Mouse (Mus musculus) hindbrain, embryonic 16.5 days (tissue): ENCODE data around the gene Pigz. TPM values are rescaled to one million over a fixed set of nuclear protein-coding genes. Genes with fewer than 3 reads are reported as not detected.

Experiments
- ATAC-seq: fragments of 200-750 bp; cut with Nextera tagmentation; 2 replicates; pipeline ENCODE4 v1.8.0; 2017; ENCODE audit warnings: moderate TSS enrichment, moderate library complexity
- H3K27ac ChIP-seq: fragments of 300-500 bp; sonication (generic); 2 replicates; pipeline ENCODE4 v1.5.1; 2014; ENCODE audit warnings: low read depth, mild to moderate bottlenecking, control low read depth, low read length, moderate library complexity
- H3K27me3 ChIP-seq: fragments of 300-500 bp; sonication (generic); replicated peaks from 2 replicates; pipeline ENCODE4 v1.6.1; 2014; ENCODE audit warnings: low read length; ENCODE audit not compliant: control insufficient read depth, insufficient read depth
- H3K36me3 ChIP-seq: fragments of 300-500 bp; sonication (generic); 2 replicates; pipeline ENCODE4 v1.6.1; 2014; ENCODE audit warnings: mild to moderate bottlenecking, low read length, moderate library complexity, mixed read lengths; ENCODE audit not compliant: control insufficient read depth, insufficient read depth
- H3K4me1 ChIP-seq: fragments of 300-500 bp; sonication (generic); 2 replicates; pipeline ENCODE4 v1.6.1; 2014; ENCODE audit warnings: low read depth, low read length; ENCODE audit not compliant: control insufficient read depth, insufficient read depth
- H3K4me2 ChIP-seq: fragments of 300-500 bp; sonication (generic); 2 replicates; pipeline ENCODE4 v1.6.1; 2014; ENCODE audit warnings: mild to moderate bottlenecking, low read length, control low read depth, moderate library complexity
- H3K4me3 ChIP-seq: fragments of 300-500 bp; sonication (generic); 2 replicates; pipeline ENCODE4 v1.5.1; 2014; ENCODE audit warnings: mild to moderate bottlenecking, low read length, control low read depth, moderate library complexity
- H3K9ac ChIP-seq: fragments of 300-500 bp; sonication (generic); 2 replicates; pipeline ENCODE4 v1.6.1; 2014; ENCODE audit warnings: low read depth, mild to moderate bottlenecking, control low read depth, low read length, moderate library complexity
- H3K9me3 ChIP-seq: fragments of 300-500 bp; sonication (generic); 2 replicates; pipeline ENCODE4 v1.6.1; 2014; ENCODE audit warnings: mild to moderate bottlenecking, low read length, moderate library complexity; ENCODE audit not compliant: control insufficient read depth
- WGBS: fragments of 180-500 bp; shearing (Covaris S2); extraction: QIAGEN DNeasy Blood & Tissue Kit; methylation state at CpG from one replicate; pipeline ENCODE4 v1.1.7; 2014; 5-methylcytosine and 5-hydroxymethylcytosine counted together
- polyA plus RNA-seq: library from polyadenylated mRNA; unstranded; fragments of >200 nt; fragmentation: Nextera tagmentation; extraction: Ambion mirVana; gene quantifications from 2 replicates; pipeline ENCODE4 v1.2.1, GENCODE M21; 2015

Gene Pigz
- polyA plus RNA-seq: 4.1 and 5.2 TPM in 2 replicates

DNA sequence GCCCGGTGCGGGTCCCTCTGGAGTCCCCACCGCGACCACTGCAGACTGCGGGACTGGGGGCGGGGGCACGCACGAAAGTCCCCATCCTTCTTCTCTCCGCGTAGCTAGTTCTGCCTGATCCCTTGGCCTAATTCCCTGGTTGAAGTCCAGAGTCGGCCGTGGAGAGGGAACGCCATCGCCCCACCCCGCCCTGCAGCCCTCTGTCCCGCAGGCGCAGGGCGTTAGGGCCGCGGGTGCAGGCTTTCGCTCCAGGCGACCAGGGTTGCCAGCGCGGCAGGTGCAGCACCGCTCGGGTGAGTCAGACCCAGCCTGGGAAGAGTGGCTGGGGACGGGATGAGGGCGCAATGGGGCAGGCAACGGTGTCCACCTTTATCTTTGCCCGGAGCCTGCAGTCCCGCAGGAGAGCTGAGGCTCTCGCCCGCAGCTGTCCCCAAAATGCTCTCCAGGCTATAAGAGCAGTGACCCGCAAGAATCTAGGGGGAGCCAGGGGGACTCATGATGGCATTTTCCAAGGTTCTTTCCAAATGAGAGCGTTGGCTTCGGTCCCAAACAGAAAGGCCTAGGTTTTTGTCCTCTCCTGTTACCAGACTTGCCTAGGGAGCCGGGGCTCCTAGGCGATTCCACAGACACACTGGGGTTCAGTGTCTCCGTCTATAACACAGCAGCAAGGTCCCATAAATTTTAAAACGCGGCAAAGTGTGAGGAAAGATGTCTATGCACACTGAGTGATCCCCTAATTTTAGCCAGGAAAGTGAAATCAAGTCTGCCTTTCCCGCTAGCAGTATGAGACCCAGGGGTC, at the start of gene Pigz:
Pigz (plus strand) TSS at position 101 of the 799 bp plus-strand sequence.
- peak within 1 kb of the TSS; percentile 67 for H3K9ac ChIP-seq
- no peaks in the 10 kb centered on the region for H3K9me3 ChIP-seq
- H3K4me3 ChIP-seq: peak within 1 kb of the TSS; percentile 36
- H3K4me1 ChIP-seq: peaks cover 27% of the 10 kb centered on the region
- ATAC-seq: no peak
- H3K27ac ChIP-seq: peak within 1 kb of the TSS; percentile 83
- H3K27me3 ChIP-seq: no peaks in the 10 kb centered on the region
- H3K4me2 ChIP-seq: peak within 1 kb of the TSS; percentile 76
- no peaks in the 10 kb centered on the region for H3K36me3 ChIP-seq
- WGBS: 4% methylated on average over 42 of the region's 42 CpGs

DNA sequence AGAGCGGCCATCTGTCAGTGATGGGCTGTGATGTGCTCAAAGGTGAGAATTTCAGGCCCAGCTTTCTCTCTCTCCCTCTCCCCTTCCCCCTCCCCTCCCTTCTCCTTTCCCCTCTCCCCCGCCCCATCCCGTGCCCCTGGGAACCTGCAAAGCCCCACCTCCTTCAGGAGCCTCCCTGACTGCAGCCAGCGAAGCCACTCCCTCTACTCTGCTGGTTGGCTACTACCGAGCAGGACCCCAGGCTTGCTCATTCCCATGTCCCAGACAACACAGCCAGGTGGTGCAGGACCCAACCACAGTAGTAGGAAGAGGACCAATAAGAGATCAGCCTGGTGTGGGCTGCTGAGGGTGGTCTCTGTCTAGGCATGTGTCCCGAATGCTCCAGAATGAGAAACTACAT, 49.7 kb upstream of the Pigz start:
- no peaks in the 10 kb centered on the region; the same call in none of the 2 replicates for H3K27me3 ChIP-seq
- no peak overlapping the region for H3K4me3 ChIP-seq
- no peak overlapping the region for H3K27ac ChIP-seq
- 27% methylated on average over 6 of the region's 6 CpGs for WGBS
- no peaks in the 10 kb centered on the region for H3K36me3 ChIP-seq
- H3K9me3 ChIP-seq: no peaks in the 10 kb centered on the region
- no peak overlapping the region for H3K4me2 ChIP-seq
- peaks cover under 1% of the 10 kb centered on the region; the same call in 1 of the 2 replicates for H3K4me1 ChIP-seq
- ATAC-seq: 0 out of 2 replicates have a peak, but pooled peaks have one; percentile 37
- H3K9ac ChIP-seq: no peak overlapping the region

DNA sequence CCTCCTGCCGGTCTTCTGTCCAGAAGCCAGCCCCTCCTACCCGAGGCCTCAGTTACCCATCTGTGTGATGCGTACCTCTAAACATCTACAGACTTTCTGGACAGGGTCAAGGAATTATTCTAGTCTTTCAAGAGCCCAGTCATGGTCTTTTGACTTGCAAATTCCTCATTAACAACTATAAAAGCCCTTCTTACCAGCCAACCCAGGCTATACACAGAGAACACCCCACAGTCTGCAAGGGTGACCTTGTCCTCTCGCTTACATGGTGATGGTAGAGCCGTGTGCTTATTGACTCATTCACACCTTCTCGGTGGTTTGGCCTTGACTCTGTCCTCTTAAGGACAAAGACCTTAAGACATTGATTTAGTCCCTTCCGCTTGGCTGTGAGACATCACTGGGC, 42.7 kb upstream of the Pigz start:
- no peaks in the 10 kb centered on the region for H3K4me1 ChIP-seq

DNA sequence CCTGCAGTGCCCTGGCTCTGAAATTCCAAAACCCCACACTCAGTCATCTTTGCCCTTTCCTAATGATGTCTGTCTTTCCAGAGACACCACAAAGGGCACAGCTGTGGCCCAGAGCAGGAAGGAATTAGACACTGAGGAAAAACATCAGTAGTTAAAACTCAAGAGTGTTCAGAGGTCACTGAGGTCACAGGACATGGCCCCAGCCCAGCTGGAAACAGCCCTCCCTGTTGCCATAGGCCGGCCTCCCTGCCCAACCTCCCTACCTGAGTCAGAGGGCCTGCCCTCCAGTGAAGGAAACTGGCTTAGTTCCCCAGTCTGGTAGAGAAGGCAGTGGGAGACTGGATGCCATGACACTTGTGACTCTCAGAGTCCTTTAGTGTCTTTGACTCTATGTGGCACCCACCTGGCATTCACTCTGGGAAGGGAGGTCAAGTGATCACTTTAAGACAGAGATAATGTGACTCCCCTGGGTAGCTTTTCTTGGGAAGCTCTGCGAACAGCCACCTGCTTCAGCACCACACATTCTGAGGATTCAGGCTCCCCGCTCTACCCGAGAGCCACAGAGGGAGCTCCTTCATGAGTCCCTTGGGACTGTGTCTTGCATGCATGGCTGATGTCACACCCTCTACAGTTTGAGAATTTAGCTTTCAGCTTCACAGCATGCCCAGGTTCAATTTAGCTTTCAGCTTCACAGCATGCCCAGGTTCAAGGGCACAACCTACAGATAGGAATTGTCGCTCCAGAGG, 40.1 kb upstream of the Pigz start:
- no peak overlapping the region for H3K4me3 ChIP-seq
- no peak for ATAC-seq
- WGBS: 54% methylated on average over 5 of the region's 5 CpGs
- H3K9me3 ChIP-seq: no peaks in the 10 kb centered on the region
- H3K9ac ChIP-seq: no peak overlapping the region
- no peak overlapping the region for H3K27ac ChIP-seq
- no peak overlapping the region for H3K4me2 ChIP-seq
- no peaks in the 10 kb centered on the region for H3K36me3 ChIP-seq
- peaks cover 20% of the 10 kb centered on the region for H3K4me1 ChIP-seq
- no peaks in the 10 kb centered on the region for H3K27me3 ChIP-seq

More for the DNA sequence above, 42.7 kb upstream of the Pigz start:
- Histone ChIP-seq H3K27ac (no peak overlapping the region), H3K9ac (no peak overlapping the region), H3K4me3 (no peak overlapping the region), H3K9me3 (no peaks in the 10 kb centered on the region), H3K36me3 (no peaks in the 10 kb centered on the region), H3K4me2 (no peak overlapping the region), H3K27me3 (no peaks in the 10 kb centered on the region; the same call in 1 of the 2 replicates)
- ATAC-seq: no peak
- WGBS: 41% methylated on average over 7 of the region's 7 CpGs

DNA sequence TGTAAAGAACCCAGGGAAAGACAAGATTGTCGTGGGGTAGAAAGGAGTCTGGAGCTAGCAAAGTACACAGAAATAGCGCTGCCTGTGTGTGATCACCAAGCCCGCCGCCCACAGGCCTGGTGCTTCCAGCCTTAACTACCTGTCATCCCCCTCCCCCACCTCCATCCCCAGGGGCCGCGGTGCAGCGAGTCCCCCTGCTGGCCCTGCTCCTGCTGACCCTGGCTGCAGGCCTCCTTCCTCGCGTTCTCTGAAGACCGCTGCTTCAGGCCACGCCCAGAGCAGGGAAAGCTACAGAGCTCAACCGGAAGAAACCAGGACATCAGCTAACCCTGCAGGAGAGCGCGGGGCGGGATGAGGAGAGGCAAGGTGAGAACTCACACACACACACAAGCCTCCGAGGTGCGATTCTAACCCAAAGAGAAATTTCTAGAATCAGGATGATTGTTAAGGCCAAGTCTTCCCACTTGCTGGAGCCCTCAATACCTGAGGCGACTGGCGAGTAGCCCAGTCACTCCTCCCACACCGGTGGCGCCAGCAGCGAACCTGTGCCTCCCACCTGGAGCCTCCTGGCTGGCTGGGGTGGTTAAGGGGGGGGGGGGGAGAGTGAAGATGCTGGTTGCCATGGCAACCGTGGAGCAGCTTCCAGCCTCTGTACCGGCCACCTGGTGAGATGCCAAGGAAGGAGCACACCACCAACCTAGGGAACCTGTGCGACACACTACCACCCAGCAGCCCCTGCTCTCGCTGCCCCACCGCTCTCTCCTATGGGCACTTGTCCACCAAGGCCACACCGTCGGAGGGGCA, 36.5 kb upstream of the Pigz start:
- peak overlapping the region; percentile 73 for H3K27ac ChIP-seq
- peak overlapping the region; percentile 36 for H3K4me3 ChIP-seq
- peaks cover 4% of the 10 kb centered on the region for H3K9me3 ChIP-seq
- peak; percentile 66 for ATAC-seq
- peak overlapping the region; percentile 65 for H3K9ac ChIP-seq
- 12% methylated on average over 28 of the region's 29 CpGs for WGBS
- no peaks in the 10 kb centered on the region for H3K27me3 ChIP-seq
- H3K36me3 ChIP-seq: no peaks in the 10 kb centered on the region
- H3K4me2 ChIP-seq: peak overlapping the region; percentile 67
- H3K4me1 ChIP-seq: peaks cover 26% of the 10 kb centered on the region

DNA sequence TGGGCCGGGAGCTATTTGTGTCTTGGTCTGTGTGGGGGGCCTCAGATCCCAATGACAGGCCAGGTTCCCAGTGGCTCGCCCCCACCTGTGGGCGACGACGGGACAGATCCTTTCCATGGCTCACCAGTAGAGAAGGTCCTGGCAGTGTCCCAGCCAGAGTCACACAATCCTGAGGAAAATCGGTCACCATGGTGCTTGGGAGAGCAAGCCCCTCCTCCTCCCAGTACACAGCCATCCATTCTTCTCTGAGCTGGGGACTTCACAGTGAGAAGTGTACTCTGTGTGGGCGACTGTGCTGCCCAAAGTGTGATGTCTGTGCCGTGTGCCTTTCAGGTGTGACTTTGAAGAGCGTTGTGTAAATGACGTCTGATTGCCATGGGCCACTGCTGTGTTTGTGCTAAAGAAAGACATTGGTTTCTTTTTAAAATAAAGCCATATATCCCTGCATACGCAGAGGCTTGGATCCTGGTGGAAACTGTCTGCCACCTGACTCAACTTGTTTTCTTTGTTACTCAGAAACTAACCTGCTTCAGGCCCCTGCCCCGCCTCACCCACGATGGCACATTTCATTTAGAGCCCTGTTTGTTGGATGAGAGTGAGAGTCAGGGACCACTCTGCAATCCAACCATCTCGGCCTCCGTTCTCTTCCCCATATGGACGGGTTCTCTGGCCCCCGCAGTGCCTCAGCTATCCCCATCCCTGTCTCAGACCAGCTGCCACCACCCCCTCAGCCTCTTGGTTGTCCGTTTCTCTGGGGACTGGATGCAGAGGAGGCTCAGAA, 34.9 kb upstream of the Pigz start:
- peaks cover 26% of the 10 kb centered on the region for H3K4me1 ChIP-seq
- H3K4me2 ChIP-seq: peak overlapping the region; percentile 15; the same call in 1 of the 2 replicates
- H3K27me3 ChIP-seq: no peaks in the 10 kb centered on the region
- no peaks in the 10 kb centered on the region for H3K36me3 ChIP-seq
- H3K9me3 ChIP-seq: peaks cover 4% of the 10 kb centered on the region
- peak; percentile 84 for ATAC-seq
- no peak overlapping the region for H3K4me3 ChIP-seq
- peak overlapping the region; percentile 74 for H3K27ac ChIP-seq
- no peak overlapping the region for H3K9ac ChIP-seq
- WGBS: 58% methylated on average over 18 of the region's 18 CpGs

DNA sequence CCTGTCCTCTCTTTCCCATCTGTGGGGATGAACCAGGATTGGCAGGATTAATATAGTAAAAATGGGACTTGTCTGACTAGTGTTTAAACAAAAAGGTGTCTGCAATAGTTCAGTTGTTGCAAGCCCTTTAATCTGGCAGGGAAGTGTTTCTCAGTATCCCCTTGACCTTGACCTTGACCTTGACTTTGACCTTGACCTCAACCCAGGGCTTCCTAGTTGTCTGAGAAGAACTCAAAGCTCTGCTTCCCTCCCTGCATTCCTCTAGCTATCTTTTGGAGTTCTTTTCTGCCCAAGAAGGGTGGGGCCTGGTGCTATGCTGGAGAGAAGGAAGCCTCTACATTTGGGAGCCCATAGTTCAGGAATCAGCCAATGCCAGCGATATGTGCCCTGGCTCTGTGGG, 31.8 kb upstream of the Pigz start:
- Histone ChIP-seq H3K4me1 (peaks cover 30% of the 10 kb centered on the region), H3K4me2 (no peak overlapping the region), H3K9me3 (peaks cover 4% of the 10 kb centered on the region), H3K27ac (no peak overlapping the region), H3K9ac (no peak overlapping the region), H3K36me3 (no peaks in the 10 kb centered on the region), H3K27me3 (no peaks in the 10 kb centered on the region), H3K4me3 (no peak overlapping the region)
- WGBS: 83% methylated on average over 1 of the region's 1 CpGs
- ATAC-seq: no peak

DNA sequence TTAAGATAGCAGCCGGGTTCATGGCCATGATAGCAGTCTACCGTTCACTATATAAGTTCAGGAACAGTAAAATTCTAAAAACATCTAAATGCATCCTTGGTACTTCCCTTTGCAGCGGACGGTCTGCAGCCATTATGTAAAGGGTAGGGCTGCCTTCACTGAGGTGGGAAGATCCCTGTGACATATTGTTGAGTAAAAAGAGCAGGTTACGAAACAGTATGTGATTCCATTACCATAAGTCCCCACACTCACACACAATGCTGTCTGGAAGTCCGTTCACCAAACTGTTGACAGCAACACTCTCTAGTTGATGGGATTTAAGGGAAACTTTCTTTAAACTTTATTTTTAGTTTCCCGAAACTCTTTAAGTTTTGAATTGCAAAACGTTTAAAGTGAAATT, 30.4 kb upstream of the Pigz start:
- WGBS: 93% methylated on average over 8 of the region's 8 CpGs
- Histone ChIP-seq H3K4me1 (peaks cover 18% of the 10 kb centered on the region), H3K4me2 (no peak overlapping the region), H3K27me3 (no peaks in the 10 kb centered on the region), H3K9me3 (peaks cover 4% of the 10 kb centered on the region), H3K36me3 (no peaks in the 10 kb centered on the region), H3K9ac (no peak overlapping the region), H3K4me3 (no peak overlapping the region), H3K27ac (no peak overlapping the region)
- no peak for ATAC-seq
